Mouse (Mus musculus): Measurements from ENCODE around the gene Vmn2r21.
"Not testable (repeated sequence)": the region's sequence is repeated elsewhere in the genome, so short reads cannot be mapped to it uniquely, and the experiment has no call there.

Vmn2r21 gene

DNA sequence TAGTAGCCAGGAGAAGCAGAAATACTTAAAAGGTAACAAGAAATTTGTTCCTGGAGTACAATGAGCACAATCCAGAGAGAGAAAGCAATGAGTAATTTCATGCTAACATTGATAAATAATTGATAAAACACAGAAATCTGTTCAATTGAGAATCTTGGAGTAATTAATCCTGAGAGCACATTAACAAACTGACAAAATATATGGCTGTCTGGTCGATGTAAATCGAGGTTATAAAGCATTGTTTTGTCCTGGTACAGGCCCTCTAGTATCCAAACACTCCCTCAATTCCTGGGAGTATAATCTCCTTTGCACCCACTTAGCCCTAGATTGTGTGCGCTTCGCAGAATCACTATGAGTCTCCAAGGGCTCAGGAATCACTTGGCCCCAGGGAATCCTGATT, at the start of gene Vmn2r21:
TSS of gene Vmn2r21 (minus strand) at position 101 of the 400 bp plus-strand sequence.
- DNase-seq (ENCODE audit: low read depth, low spot score), result not testable (repeated sequence)

DNA sequence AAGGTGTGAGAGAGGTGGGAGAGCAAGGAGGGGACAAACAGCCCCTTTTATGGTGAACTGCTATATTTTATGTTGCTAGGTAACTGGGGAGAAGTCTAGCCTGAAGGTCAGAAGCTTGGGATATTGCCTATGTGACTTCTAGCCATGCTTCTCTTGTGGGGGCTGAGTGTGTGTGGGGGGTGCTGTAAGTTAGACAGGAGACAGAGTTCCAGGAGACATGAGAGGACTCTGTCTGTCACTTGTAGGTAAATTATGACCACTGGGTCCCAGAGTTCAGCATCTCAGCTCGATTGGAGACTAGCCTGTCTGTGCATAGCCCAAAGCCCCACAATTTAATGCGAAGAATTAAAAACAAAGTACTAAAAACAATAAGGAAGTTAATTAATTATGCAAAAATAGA, 41.5 kb upstream of the Vmn2r21 start:
- not testable (repeated sequence) for DNase-seq (ENCODE audit: low read depth, low spot score)

DNA sequence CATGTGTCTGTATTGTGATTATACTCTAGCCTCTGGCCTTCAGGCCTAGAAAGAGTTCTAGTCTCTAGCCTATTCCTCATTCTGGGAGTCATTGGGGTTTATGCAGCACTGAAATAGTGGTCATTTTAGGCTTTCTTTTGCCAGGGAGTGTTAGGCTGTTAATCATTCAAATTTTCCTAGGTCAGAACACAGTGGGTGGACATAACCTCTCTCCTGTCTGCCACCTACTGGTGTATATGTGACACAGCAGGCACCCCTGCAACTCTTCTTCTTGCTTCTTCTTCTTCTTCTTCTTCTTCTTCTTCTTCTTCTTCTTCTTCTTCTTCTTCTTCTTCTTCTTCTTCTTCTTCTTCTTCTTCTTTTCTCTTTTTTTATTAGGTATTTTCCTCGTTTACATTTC, 6.5 kb upstream of the Vmn2r21 start:
- DNase-seq (ENCODE audit: low read depth, low spot score), result not testable (repeated sequence)

DNA sequence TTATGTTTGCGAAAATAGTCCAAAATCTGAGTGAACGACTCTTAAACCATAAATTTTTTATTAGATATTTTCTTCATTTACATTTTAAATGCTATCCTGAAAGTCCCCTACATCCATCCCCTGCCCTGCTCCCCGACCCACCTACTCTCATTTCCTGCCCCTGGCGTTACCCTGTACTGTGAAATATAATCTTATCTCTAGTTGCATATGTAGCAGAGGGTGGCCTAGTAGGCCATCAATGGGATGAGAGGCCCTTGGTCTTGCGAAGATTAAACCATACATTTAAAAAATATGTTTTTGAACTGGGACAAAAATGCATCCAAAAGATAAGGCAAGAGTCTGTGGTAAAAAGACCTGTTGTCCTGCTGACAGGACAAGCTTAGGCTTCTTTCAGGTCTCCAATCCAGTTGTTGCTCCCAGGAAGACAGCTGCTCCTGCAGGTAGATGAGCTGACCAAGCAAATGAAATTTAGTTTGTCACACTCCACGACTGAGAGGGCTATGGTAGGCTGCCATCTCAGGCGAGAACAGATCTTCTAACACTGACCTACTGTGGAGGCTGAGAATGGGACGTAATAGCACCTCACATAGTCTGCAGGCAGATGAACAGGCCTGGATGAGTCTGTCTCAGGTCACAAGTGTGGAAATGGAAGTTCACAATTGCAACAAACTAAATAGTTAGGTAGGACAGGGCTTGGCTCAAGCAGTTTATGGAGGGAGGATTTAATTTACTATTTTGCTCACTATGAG, 10.8 kb downstream of the Vmn2r21 start:
- DNase-seq (ENCODE audit: low read depth, low spot score), result not testable (repeated sequence)

DNA sequence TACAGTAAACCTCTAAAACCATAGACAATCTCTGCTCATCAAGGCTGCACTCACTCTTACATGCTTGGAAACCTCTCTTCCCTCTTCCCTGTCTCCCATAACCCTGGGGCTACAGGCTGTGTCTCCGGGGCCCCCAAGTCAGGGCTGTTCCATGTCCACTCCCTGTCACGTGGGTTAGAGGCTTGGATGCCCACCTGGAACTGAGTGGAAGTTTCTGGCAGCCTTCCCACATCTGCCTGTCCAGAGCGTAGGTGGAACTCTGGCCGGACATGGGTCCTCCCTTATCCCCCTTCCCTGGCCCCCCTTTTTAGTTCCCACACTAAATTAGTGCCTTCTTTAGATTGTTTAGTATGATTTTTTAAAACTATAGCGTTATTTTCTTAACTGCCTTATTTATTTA, 60.2 kb downstream of the Vmn2r21 start:
- not testable (repeated sequence) for DNase-seq (ENCODE audit: low read depth, low spot score)

DNA sequence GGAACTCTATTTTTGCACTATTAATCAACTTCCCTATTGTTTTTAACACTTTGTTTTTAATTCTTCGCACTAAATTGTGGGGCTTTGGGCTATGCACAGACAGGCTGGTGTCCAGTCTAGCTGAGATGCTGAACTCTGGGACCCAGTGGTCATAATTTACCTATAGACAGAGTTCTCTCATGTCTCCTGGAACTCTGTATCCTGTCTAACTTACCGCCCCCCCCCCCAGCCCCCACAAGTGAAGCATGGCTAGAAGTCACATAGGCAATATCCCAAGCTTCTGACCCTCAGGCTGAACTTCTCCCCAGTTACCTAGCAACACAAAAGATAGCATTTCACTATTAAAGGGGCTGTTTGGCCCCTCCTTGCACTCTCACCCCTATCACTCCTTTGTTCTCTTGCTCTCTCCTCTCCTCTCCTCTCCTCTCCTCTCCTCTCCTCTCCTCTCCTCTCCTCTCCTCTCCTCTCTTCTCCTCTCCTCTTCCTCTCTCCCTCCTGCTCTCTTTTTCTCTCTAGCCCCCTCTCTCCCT, 60.7 kb downstream of the Vmn2r21 start:
- DNase-seq (ENCODE audit: low read depth, low spot score), result not testable (repeated sequence)

DNA sequence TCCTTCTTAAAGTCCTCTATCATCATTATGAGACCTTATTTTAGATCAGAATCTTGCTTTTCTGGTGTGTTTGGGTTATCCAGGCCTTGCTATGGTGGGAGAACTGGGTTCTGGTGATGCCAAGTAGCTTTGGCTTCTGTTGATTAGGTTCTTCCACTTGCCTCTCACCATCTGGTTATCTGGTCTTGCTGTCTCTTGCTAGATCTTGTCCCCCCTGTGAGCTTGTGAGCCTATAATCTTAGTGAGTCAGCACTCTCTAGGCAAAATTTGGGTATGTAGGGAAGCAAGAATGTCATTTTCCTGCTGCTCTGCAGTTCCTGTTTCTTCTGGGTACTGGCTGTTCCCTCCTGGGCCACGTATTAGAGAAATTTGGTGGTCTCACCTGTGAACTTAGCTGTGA, 64.6 kb downstream of the Vmn2r21 start:
- DNase-seq (ENCODE audit: low read depth, low spot score), result not testable (repeated sequence)

Measured in retina, postnatal 7 days (tissue).